Mouse (Mus musculus) embryonic fibroblast, embryonic 13.5 days (primary cell): ENCODE results near the gene Dscam.

Experiments used
- CTCF ChIP-seq: IDR thresholded peaks from 2 replicates; pipeline ENCODE4 v1.5.1; 2011; ENCODE audit warnings: mild to moderate bottlenecking, control low read depth, low read length, moderate library complexity, borderline replicate concordance; ENCODE audit not compliant: insufficient read depth
- POLR2A ChIP-seq: IDR thresholded peaks from 2 replicates; pipeline ENCODE4 v1.6.1; 2011; ENCODE audit warnings: low read depth, mild to moderate bottlenecking, control low read depth, low read length, moderate library complexity

- TF ChIP-seq POLR2A (no peak), CTCF (no peak)
Observed at GRCm38 (mm10) chr16:97016244-97016850, 154.2 kb downstream of the Dscam start.
